Mouse (Mus musculus): Measurements from ENCODE around the gene Kcnma1.

DNA sequence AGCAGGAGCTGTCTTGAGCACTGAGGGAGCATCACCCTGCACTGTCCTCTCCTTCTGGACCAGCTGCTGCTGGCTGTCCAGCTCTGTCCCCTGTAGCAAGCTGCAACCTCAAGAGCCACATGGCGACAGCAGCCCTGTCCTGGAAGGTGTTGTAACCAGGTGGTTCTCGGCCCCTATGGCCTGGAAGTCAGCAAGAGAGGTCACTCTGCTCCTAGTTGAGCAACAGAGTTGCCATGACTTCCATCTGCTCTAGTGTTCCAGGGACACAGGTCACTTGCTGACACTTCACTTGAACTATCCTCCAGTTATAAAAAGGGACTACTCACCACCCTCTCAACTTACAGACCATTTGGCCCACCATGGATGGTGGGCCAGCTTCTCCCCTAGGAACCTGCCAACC is 139.7 kb downstream of the Kcnma1 start:
- TF ChIP-seq E2F4 (IDR thresholded peaks at IDR 0.05; ENCODE audit: insufficient read depth) (no peak), POLR2A (IDR thresholded peaks at IDR 0.05; ENCODE audit: insufficient read length, low read depth) (no peak), TCF12 (IDR thresholded peaks at IDR 0.05; ENCODE audit: insufficient read depth, poor library complexity, severe bottlenecking) (no peak), MAX (IDR thresholded peaks at IDR 0.05; ENCODE audit: low read depth) (no peak), MYOG (IDR thresholded peaks at IDR 0.05; ENCODE audit: control insufficient read depth in 1 of 3, insufficient read depth in 1 of 3, insufficient read length in 2 of 3, low read depth in 2 of 3) (no peak), USF1 (IDR thresholded peaks at IDR 0.05; ENCODE audit: low read depth) (no peak)
